Mouse (Mus musculus): ENCODE results near the gene Nedd8.

GRCm38 (mm10) chr14:55682118-55682493 is 10.2 kb upstream of the Nedd8 start:
- TF ChIP-seq CTCF (IDR thresholded peaks at IDR 0.05; ENCODE audit: low read depth) (no peak), EP300 (IDR thresholded peaks at IDR 0.05; ENCODE audit: low read depth) (no peak)

All from liver, postnatal 0 days (tissue).